Mouse (Mus musculus): ENCODE measurements around the gene Pcyt2. TPM values are rescaled to one million over a fixed set of nuclear protein-coding genes. Genes with fewer than 3 reads are reported as not detected.

The Pcyt2 gene
- total RNA-seq, 2 experiments from 2014 or later: 48.2 to 54.6 TPM

DNA sequence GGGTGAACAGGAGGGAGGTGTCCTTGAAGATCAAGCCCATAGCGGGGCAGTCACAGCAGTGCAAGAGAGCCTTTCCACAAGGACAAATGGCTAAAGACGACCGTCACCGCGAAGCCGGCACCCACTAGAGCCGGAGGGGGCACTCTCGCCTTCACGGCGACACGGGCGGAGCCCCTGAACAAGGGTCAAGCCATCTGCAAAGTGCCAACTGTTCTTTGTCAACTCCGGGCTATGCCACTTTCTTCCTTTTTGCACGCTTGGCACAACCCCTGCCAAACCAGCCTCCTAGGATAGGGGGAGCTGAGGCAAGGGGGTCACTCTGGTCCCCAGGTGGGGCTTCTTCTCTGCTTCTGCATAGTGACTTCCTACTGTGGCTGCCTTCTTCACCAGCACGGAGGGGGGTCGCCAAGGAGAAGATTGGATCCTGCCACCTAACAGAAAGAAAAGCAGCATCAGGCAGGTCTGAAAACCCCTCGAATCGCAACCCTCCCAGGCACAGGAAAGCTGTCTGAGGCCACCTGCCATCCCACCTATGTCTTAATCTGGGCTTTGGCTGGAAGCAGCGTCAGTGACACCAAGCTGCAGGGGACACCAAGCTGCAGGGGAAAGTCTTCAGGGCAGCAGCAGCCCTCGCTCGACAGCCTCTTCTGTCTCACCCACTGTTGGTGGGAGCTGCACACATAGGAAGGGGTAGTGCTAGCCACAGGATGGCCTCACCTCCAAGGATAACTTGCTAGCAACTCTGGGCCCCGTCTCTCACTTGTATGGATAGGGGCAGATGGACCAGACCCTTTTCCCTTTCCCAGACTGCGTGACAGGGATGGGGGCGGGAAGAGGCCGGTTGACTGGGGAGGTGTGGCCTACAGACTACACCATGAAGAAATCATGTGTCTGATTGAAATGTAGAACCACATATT lies 1.1 kb upstream of the Pcyt2 start:
- DNase-seq: no peak
- intact Hi-C loops (cut with DNase I): no loop called here

DNA sequence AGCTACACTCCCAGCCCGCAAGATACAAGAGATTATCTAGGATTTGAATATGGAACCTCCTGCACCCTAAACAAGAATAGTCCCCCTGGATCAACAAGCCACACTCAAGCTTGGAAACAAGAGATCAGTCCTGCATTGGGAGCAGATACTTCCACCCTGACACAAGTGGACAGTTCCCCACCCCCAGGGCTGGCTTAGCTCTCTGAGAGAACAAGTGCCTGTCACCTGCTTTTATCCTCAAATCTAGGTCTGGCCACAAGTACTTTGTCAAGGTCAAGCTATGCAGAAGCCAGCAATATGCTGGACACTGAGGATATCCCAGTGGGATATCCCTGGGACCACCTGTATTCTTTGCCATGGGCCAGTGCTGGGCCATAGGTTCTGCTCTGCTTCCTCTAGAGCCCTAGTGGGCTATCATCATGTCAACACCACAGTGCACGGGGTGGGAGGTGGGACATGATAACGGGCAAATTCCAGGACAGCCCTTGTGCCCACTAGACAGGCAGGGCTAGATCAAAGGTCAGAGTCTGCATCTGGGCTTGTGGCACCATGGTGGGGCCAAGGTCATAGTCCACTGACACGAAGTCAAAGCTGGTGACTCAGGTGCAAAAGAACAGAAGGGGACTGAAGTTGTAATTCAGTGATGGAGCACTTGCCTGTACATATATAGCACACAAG lies 980 bp downstream of the Pcyt2 start:
- intact Hi-C loops (cut with DNase I): no loop called here
- DNase-seq: no peak

DNA sequence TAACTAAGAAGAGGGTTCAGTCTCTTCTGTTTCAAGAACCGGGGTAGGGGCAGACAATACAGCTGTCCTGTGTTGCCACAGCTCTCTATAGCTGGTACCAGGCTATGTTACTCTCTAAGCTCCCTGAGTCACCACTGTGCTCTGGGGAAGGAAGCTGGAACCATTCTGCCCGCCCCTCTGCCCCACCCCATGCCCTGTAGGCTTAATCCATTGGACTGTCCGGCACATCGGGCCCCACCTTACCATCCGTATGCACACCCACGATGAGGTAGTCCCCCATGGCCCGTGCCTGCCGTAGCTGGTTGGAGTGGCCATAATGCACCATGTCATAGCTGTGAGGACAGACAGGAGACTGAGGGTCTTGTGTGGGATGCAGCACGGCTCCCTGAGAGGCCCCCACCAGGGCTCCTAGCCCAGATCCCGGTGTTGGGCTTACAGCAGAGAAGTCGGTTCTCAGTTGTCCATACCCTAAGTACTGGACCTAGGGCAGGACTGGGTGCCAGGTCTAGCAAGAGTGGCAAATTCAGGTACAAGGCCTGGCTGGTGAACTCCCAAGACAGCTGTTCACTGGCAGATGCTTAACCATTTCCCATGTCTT lies 2.0 kb downstream of the Pcyt2 start:
- intact Hi-C loops (cut with DNase I): no loop called here
- no peak for DNase-seq

DNA sequence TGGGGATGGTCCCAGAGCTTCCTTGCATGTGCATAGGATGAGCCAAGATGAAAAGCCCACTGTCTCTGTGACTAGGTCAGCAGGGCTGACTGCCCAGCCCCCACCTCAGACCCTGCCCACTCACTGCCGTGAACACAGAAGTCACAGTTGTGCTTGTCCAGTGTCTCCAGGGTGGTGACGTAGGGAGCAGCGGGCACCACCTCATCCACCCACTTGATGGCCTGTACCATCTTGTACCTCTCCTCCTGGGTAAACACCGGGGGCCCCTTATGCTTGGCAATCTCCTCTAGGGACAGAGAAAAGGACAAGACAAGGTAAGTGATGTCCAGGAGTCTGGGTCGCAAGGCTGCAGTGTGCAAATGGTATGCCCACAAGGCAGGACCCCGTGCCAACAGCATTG lies 2.6 kb downstream of the Pcyt2 start:
- intact Hi-C loops (cut with DNase I): no loop called here
- no peak for DNase-seq

DNA sequence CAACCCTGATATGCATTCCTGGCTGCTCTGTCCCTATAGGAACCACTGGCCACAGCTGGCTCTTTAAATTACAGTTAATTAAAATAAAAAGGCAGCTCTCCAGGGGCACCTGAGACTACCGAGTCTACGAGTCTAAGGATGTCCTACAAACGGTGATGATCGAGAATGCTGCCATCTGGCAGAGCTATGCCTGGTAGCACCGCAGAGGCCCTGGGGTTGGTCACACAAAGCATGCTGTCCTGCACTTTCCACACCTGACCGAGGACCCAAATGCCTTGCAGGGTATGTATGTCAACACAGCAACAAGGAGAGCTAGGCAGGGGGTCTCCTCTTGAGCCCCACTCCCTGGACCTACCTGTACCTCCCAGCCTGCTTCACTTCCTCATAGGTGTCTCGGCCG lies 3.8 kb downstream of the Pcyt2 start:
- DNase-seq: no peak
- intact Hi-C loops (cut with DNase I): no loop called here

DNA sequence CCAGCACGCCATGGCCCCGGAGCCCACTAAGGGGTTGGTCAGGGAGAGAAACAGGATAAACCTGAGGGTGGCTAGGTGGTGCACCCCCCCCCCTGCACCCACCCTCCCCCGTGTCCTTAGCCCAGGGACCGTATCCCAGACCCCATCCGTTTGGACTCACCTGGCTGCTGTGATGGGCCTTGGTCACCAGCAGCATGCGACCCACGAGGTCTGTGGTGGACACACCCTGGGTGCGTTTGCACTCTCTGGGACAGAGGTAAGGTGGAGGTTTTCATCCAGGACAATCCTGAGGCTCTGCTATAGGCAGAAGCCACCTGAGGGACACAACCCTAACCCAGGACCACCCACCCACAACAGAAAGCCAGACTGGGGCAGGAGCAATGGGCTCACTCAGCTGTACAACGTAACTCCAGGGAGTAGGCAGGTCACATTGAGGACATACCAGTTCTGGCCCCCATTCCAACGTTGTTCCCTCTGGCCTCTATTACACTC lies 4.2 kb downstream of the Pcyt2 start:
- intact Hi-C loops (cut with DNase I): no loop called here
- no peak for DNase-seq

DNA sequence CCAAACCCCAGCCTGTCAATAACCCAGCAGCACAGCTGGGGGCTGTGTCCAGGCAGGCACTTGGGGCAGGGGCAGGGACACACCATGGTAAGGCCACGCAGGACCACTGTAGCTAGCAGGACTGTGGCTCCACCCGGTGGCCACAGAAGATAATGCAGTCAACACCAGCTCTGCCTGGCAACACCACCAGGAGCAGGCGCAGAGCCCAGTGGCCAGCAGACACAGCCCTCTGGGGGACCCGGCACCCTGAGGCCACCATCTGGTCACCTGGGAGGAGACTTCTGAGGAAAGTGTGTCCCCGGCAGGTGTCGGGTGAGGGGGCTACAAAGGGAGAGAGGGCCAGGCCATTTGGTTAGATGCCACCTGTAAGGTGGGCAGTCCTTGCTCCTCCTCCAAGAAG lies 5.0 kb downstream of the Pcyt2 start:
- intact Hi-C loops (cut with DNase I): loop anchor here (1.0 kb wide), 2 partner anchors 96 to 123 kb away; no protein-coding TSS in a partner anchor
- DNase-seq: peak; percentile 73 to 82

DNA sequence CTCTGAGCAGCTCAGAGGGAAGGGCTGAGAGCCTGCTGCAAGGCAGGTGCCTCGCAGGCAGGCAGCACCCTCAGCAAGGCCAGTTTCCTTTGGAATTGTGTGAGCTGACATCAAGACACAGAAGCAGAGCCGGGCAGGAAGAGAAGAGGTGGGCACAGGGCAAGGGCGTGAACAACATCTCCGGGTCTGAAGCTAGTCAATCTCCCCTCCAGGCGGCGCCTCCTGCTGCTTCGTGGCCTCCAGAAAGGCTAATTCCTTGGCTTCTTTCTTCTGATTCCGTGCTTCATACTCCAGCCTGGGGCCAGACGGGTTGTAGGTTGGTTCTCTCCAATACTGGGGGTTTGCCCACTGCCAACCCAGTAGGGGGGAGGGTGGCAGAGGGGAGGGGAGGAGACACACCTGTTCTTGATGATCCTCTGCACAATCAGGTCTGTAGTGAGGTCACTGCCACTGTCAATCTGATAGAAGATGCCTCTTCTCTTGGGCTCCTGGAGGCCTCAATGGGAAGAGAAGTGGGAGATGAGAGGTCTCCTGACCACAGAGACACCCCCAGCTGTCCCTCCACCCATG lies 7.2 kb downstream of the Pcyt2 start:
- DNase-seq: no peak
- intact Hi-C loops (cut with DNase I): no loop called here

DNA sequence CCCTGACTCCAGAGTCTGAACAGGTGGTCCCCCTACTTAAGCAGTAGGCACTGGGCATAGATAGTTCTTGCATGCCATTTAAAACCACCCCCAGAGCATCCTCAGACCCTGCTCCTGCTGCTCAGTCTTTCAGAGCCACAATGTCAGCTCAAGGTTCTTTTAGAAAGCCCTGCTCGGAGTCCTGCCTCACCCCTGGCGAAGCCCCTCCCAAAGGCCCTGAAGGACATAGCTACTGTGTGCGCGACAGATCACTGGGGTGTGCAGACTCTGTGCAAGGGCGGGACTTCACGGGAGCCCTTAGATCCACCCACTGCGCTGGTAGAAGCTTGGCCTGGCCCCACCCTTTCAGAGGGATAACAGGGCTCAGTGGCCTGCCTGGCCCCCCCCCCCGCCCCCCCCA lies 8.5 kb downstream of the Pcyt2 start:
- DNase-seq: no peak
- intact Hi-C loops (cut with DNase I): no loop called here

DNA sequence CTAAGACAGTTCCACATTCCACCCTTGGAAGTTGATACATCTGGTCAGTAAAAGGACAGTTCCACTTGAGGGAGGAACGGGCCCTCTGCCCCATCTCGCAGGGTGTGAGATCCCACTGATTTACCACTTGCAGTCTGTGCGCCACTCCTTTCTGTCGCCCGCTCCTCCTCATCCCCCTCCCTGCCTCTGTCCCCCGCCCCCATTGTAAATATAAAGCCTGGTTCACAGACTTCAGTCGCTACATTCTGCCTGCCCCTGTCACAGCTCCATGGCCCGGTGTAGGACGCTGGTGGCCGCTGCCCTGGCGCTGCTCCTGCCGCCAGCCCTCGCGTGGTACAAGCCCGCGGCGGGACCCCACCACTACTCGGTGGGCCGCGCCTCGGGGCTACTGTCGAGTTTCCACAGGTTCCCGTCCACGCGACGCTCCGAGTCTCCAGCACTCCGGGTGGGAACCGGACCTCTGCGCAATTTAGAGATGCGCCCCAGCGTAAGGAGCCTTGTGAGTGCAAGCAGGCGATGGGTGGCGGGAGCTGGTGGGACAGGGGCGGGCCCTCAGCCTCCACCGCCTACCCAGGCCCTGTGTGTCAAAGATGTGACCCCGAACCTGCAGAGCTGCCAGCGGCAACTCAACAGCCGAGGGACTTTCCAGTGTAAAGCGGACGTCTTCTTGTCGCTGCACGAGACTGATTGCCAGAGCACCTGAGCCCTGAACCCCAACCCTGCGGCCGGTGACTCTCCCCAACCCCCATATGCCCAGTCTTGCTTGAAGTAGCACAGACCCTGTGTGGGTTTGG lies 9.3 kb downstream of the Pcyt2 start, which contains the start of gene Npb:
Gene Npb (plus strand): TSS at position 237 of the 794 bp plus-strand sequence.
- DNase-seq: no peak

DNA sequence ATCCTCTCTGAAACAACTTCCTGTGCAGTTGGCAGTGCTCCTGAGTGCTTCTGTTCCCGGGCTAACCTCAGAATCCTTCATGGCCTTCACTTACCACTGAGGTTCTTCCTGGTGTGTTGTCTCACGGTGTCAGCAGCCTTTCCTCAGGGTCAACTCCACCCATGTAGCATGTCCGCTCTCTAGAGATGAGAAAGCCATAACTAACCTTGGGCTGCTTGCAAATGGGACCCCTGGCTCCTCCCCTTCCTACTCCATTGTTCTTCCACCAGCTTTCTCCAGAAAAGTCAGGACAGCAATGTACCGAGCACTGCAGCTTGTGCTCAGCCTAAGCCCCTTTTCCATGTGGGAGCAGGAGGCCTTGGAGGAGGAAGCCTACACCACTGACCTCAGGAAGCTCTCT lies 11.0 kb downstream of the Pcyt2 start:
- no peak for DNase-seq
- intact Hi-C loops (cut with DNase I): no loop called here

More for the DNA sequence above, 9.3 kb downstream of the Pcyt2 start, which contains the start of gene Npb:
- intact Hi-C loops (cut with DNase I): no loop called here

DNA sequence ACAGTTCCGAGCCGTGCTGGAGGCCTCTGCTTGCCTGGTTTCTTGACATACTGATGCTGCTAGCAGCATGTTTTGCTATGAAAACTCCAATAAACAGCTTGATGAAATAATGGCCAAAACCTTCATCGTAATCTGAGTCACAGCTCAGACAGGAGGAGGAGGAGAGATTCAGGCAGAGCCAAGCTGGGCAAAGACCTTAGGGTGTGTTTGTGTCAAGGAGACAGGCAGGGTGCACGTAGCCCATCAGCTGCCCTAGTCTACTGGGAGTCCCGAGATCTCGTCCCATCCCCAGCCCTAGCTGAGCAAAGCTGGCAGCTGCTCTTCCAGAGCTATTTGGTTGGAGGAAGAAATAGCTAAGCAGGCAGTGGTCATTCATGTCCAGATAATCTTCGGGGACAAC lies 12.1 kb downstream of the Pcyt2 start:
- intact Hi-C loops (cut with DNase I): no loop called here
- DNase-seq: no peak

DNA sequence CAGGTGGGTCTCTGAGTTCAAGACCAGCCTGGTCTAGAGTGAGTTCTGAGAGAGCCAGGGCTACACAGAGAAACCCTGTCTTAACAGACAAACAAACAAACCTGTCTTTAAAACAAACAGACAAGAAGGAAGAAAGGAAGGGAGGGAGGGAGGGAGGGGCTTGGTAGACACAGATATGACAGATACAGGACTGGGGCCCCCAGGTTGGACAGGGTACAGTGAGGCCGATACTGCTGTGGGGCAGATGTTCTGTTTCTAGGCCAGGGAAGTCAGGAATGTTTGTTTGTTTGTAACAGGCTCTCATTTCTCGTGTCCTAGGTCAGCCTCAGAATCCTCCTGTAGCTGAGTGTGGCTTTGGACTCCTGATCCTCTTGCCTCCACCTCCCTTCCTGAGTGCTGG lies 14.2 kb downstream of the Pcyt2 start:
- intact Hi-C loops (cut with DNase I): no loop called here
- no peak for DNase-seq

DNA sequence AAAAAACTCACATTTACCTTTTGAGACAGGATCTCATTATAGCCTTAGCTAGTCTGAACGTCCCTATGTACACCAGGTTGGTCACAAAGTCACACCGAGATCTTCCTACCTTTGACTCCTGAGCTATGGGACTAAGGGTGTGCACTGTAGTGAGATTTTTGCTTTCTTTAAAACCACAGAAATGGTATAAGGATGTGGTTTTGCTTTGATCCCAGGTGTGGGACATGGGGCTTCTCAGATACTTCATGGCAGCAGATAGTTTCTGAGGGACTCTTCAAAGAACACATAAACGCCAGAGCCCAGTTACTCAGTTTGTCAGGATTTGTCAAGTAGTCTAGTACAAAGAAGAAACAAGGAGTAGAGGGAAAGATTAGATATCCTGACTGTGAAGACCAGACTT lies 17.0 kb downstream of the Pcyt2 start:
- DNase-seq: no peak
- intact Hi-C loops (cut with DNase I): no loop called here

DNA sequence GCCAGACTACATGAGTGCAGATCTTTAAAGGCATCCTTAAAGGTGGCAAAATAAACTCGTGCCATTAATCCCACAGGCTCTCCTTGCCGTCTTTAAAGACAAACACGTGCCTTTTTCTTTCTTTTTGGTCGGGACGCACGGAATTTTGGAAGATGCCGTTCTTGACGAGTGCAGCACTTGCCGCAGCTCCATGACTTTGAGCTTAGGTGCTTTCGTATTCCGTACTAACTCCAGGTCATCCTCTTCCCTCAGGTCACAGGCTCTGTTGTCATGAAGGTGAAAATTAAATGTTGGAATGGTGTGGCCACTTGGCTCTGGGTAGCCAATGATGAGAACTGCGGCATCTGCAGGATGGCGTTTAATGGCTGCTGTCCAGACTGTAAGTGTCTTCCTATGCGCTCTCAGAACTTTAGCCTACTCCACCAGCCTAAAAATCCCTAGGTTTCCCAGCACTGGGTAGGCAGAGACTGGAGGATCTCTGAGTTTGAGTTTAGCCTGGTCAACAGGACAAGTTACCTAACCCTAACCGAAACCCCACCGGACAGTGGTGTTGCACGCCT lies 18.7 kb downstream of the Pcyt2 start:
- intact Hi-C loops (cut with DNase I): loop anchor here (2.0 kb wide), 1 partner anchor 16 kb away; no protein-coding TSS in a partner anchor
- DNase-seq: no peak

DNA sequence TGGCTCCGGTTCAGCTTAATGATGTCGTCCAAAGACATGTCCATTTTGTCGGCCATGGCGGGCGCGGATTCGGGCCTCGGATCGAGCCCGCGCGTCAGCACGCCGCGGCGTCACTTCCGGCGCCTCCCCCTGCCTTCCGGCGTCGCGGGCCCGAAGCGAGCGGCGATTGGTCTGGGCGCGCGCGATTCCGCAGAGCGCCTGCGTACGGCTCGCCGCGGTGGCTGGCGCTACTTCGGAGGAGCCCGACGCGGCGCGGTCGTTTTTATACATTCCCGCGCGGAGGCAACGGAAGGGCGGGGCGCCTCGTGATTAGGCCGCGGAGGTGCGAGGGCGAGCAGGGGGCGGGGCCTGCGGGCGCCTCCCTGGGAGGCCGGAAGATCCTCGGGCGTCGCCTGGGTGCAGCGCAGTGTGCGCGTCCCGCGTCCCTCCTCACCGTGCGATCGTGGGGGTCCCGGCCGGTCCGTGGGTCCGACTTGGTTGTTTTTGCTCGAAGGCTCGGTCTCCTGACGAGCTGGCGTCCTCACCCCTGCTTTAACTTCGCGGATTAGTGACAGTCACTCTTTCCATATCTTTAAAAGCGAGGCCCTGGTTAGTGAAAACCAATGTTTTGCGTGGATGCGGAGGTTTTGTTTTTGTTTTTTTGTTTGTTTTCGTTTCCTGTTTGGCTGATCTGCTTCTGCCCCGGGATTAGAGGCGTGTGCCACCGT lies 19.3 kb downstream of the Pcyt2 start, which contains the start of the genes Alyref and Anapc11:
Gene Alyref (minus strand): TSS at position 83 of the 707 bp plus-strand sequence.
Gene Anapc11 (plus strand): TSS at position 139 of the 707 bp plus-strand sequence.
- intact Hi-C loops (cut with DNase I): loop anchor here (2.0 kb wide), 1 partner anchor 16 kb away; no protein-coding TSS in a partner anchor
- peak; percentile 95 for DNase-seq

DNA sequence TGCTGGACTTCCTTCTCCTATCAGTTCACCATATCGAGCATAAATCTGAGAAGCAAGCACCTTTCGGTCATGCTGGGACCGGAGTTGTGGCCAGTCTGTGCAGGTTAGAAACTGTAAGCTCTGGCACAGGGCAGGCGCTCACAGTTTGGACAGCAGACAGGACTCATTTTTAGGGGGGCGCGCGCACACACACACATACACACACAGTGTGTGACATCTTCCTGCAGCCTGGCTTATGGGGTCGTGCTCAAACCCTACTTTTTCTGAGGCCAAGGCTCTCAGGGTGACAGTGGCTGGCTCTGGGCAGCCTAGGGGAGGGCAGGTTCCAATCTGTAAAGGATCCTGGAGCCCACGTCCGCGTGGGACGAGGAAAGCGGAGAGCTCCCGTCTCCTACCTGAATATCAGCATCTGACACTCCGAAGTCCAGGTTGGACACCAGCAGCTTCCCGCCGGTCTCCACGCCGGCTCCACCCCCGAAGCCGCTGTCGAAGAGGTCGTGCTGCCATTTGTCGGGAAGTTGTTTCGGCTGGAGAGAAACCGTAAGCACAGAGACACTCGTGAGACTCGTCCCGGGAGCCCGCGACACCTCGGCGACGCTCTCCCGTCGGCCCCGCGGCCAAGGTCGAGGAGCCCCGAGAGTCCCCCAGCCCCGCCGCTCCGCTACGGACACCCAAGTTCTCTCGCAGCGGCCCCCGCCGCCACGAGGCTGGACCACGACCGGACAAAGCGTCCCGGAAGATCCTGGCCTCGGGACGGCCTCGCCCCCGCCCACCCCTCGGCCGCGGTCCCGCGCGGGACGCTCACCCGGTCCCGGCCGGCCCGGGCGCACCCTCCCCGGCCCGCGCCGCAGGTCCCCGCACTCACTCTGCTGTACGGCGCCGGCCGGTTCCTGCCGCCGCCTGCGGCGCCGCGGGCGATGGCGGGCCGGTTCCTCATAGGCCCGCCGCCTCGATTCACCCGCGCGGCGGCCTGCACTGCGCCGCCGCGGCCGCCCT lies 20.2 kb downstream of the Pcyt2 start:
- DNase-seq: no peak
- intact Hi-C loops (cut with DNase I): loop anchor here (2.0 kb wide), 1 partner anchor 15 kb away; no protein-coding TSS in a partner anchor

DNA sequence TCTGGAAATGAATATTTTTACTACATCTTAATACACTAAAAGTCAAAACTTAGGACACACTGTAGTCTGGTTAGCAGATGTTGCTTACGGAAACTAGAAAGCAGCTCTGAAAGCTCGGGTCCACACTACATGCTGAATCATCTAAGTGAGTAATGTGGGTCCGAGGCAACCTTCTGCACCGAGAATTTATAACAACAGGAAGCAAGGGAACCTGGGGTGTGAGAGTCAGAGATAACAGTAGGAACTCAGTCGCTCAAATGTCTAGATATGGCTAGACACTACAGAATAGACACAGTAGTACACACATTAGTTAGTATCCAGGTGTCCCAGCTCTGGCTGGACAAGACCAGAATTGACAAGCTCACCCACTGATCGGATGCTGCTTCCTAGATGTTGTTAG lies 29.2 kb downstream of the Pcyt2 start:
- no peak for DNase-seq
- intact Hi-C loops (cut with DNase I): no loop called here

All from heart, postnatal 36 days (tissue).